18 mouse cellular contexts compared by ENCODE assay signal in genomic region chr7:51140796-51141195, GRCm38 (mm10).
"Had no signal": no experiment of that assay in that cellular context is flagged by ENCODE, and none has a peak within 500 bp of the region (broad histone marks: within the 10 kb centered on the region; RNA-seq: fewer than 3 reads in every experiment).

No protein-coding gene starts in this region.

- H3K4me1 ChIP-seq: midbrain, embryonic 10.5 days; midbrain, embryonic 12.5 days; neural tube, embryonic 13.5 days; neural tube, embryonic 15.5 days had no signal

- ATAC-seq: midbrain, embryonic 16.5 days had no signal

- H3K4me2 ChIP-seq: lung, embryonic 14.5 days; midbrain, embryonic 12.5 days; neural tube, embryonic 13.5 days; neural tube, embryonic 15.5 days had no signal

- DNase-seq: lung, embryonic 14.5 days; lung, postnatal 10 days; lung, postnatal 4 days; midbrain, embryonic 14.5 days; retina, postnatal 1 day; right cerebral cortex, adult 18-20 months; right cerebral cortex, postnatal 25 days; right cerebral cortex, postnatal 4 days; spleen, adult 18-20 months; thymus, adult 18-20 months; thymus, postnatal 14 days; thymus, postnatal 36 days had no signal

- H3K36me3 ChIP-seq: midbrain, embryonic 10.5 days; midbrain, embryonic 12.5 days; neural tube, embryonic 13.5 days; neural tube, embryonic 15.5 days had no signal

- H3K9me3 ChIP-seq: midbrain, embryonic 10.5 days; midbrain, embryonic 12.5 days; neural tube, embryonic 13.5 days; neural tube, embryonic 15.5 days had no signal

- H3K9ac ChIP-seq: lung, embryonic 14.5 days; midbrain, embryonic 12.5 days; neural tube, embryonic 13.5 days; neural tube, embryonic 15.5 days had no signal

- H3K27ac ChIP-seq: midbrain, embryonic 10.5 days; midbrain, embryonic 12.5 days; neural tube, embryonic 13.5 days; neural tube, embryonic 15.5 days had no signal

- H3K27me3 ChIP-seq: midbrain, embryonic 12.5 days; neural tube, embryonic 13.5 days; neural tube, embryonic 15.5 days had no signal

- H3K4me3 ChIP-seq: midbrain, embryonic 10.5 days; midbrain, embryonic 12.5 days; myocyte; neural tube, embryonic 13.5 days; neural tube, embryonic 15.5 days had no signal
